Mouse (Mus musculus): ENCODE measurements around the gene Gm13279.
"Not testable (repeated sequence)": the region's sequence is repeated elsewhere in the genome, so short reads cannot be mapped to it uniquely, and the experiment has no call there.

DNA sequence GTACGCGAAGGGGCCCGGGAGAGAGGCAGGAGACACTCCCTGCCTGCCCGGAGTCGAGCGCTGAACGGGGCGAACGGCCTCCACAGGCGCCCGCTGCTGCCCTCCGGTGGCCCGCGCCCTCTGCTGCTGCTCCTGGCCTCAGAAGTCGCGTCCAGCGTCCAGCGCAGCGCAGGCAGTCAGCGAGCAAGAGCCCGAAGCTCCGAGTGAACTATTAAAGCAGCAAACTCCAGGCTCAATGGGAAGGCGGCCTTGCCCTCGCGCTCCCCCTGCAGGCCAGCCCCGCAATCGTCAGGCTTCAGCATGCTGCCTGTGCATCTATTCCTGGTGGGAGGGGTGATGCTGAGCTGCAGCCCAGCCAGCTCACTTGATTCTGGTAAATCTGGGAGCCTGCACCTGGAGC lies 11.8 kb upstream of the Gm13279 start, which contains the start of gene Gm13276:
- not testable (repeated sequence) for TF ChIP-seq POLR2A (IDR thresholded peaks at IDR 0.05; ENCODE audit: borderline replicate concordance, insufficient read depth, low read length); CTCF (IDR thresholded peaks at IDR 0.05; ENCODE audit: borderline replicate concordance, insufficient read depth, low read depth, low read length)

Data from cerebellum, adult 2 months (tissue).